Mouse (Mus musculus) kidney, postnatal 0 days (tissue): Measurements from ENCODE around the gene Efemp1. TPM values are rescaled to one million over a fixed set of nuclear protein-coding genes. Genes with fewer than 3 reads are reported as not detected.
A peak's percentile ranks its signal among the peaks of the same experiment; 100 is the strongest.

Experiments
- ATAC-seq: fragments of 200-750 bp; cut with Nextera tagmentation; replicated peaks from 2 replicates; pipeline ENCODE4 v1.8.0; 2017; ENCODE audit warnings: low read depth, moderate number of reproducible peaks, moderate TSS enrichment, moderate library complexity; ENCODE audit not compliant: low FRiP score
- DNase-seq: peaks from one replicate; pipeline ENCODE4 v3.0.0-alpha.2; 2016; ENCODE audit warnings: low spot score
- H3K27ac ChIP-seq: fragments of 300-500 bp; sonication (generic); 2 replicates; pipeline ENCODE4 v1.5.1; 2014; ENCODE audit warnings: mild to moderate bottlenecking
- H3K27me3 ChIP-seq: fragments of 300-500 bp; sonication (generic); 2 replicates; pipeline ENCODE4 v1.6.1; 2014; ENCODE audit warnings: low read length, mixed read lengths; ENCODE audit not compliant: insufficient read depth
- H3K36me3 ChIP-seq: fragments of 300-500 bp; sonication (generic); 2 replicates; pipeline ENCODE4 v1.6.1; 2014; ENCODE audit warnings: low read length, mixed read lengths; ENCODE audit not compliant: insufficient read depth
- H3K4me1 ChIP-seq: fragments of 300-500 bp; sonication (generic); replicated peaks from 2 replicates; pipeline ENCODE4 v1.6.1; 2014; ENCODE audit warnings: antibody characterized with exemption, low read length, mixed read lengths; ENCODE audit not compliant: insufficient read depth
- H3K4me2 ChIP-seq: fragments of 300-500 bp; sonication (generic); 2 replicates; pipeline ENCODE4 v1.6.1; 2014; ENCODE audit warnings: mild to moderate bottlenecking, low read length, moderate library complexity, mixed read lengths
- H3K4me3 ChIP-seq: fragments of 300-500 bp; sonication (generic); replicated peaks from 2 replicates; pipeline ENCODE4 v1.5.1; 2014; ENCODE audit warnings: low read depth, low read length
- H3K9ac ChIP-seq: fragments of 300-500 bp; sonication (generic); 2 replicates; pipeline ENCODE4 v1.6.1; 2014; ENCODE audit warnings: low read depth, low read length
- H3K9me3 ChIP-seq: fragments of 300-500 bp; sonication (generic); replicated peaks from 2 replicates; pipeline ENCODE4 v1.6.1; 2016; ENCODE audit warnings: low read length, inconsistent platforms, mixed read lengths
- CTCF ChIP-seq: IDR thresholded peaks from 2 replicates; pipeline ENCODE4 v1.5.1; 2016; ENCODE audit warnings: antibody characterized with exemption, low read depth, mild to moderate bottlenecking, moderate library complexity
- WGBS: fragments of 180-500 bp; shearing (Covaris S2); extraction: QIAGEN DNeasy Blood & Tissue Kit; methylation state at CpG from one replicate; pipeline ENCODE4 v1.1.7; 2014; 5-methylcytosine and 5-hydroxymethylcytosine counted together
- polyA plus RNA-seq: library from polyadenylated mRNA; unstranded; fragments of >200 nt; fragmentation: Nextera tagmentation; extraction: Ambion mirVana; gene quantifications from 2 replicates; pipeline ENCODE4 v1.2.1, GENCODE M21; 2015

The Efemp1 gene
- polyA plus RNA-seq, 1 experiment from 2014 or later: 21.0 TPM

GRCm38 (mm10) chr11:28835141-28835540, 17.9 kb upstream of the Efemp1 start:
- no peak overlapping the region for H3K4me3 ChIP-seq
- TF ChIP-seq CTCF: no peak
- H3K27ac ChIP-seq: no peak overlapping the region
- ATAC-seq (no peak), DNase-seq (no peak)
- H3K4me2 ChIP-seq: no peak overlapping the region
- no peaks in the 10 kb centered on the region for H3K27me3 ChIP-seq
- no peaks in the 10 kb centered on the region for H3K36me3 ChIP-seq
- no peak overlapping the region for H3K9ac ChIP-seq
- no peaks in the 10 kb centered on the region for H3K4me1 ChIP-seq
- H3K9me3 ChIP-seq: no peaks in the 10 kb centered on the region

GRCm38 (mm10) chr11:28849841-28850240, 3.2 kb upstream of the Efemp1 start:
- no peak overlapping the region for H3K9ac ChIP-seq
- H3K4me2 ChIP-seq: no peak overlapping the region
- no peak for ATAC-seq
- no peaks in the 10 kb centered on the region for H3K27me3 ChIP-seq
- no peak for DNase-seq
- H3K36me3 ChIP-seq: no peaks in the 10 kb centered on the region
- H3K9me3 ChIP-seq: no peaks in the 10 kb centered on the region
- no peak for TF ChIP-seq CTCF
- no peak overlapping the region for H3K4me3 ChIP-seq
- no peak overlapping the region for H3K27ac ChIP-seq
- no peaks in the 10 kb centered on the region for H3K4me1 ChIP-seq

GRCm38 (mm10) chr11:28851645-28852044, 1.4 kb upstream of the Efemp1 start:
- Histone ChIP-seq H3K36me3 (no peaks in the 10 kb centered on the region), H3K9me3 (no peaks in the 10 kb centered on the region), H3K27ac (no peak overlapping the region), H3K27me3 (no peaks in the 10 kb centered on the region), H3K4me2 (no peak overlapping the region), H3K4me3 (no peak overlapping the region), H3K9ac (no peak overlapping the region), H3K4me1 (no peaks in the 10 kb centered on the region)
- DNase-seq: no peak
- ATAC-seq: no peak
- WGBS: 68% methylated on average over 4 of the region's 4 CpGs
- TF ChIP-seq CTCF: no peak

DNA sequence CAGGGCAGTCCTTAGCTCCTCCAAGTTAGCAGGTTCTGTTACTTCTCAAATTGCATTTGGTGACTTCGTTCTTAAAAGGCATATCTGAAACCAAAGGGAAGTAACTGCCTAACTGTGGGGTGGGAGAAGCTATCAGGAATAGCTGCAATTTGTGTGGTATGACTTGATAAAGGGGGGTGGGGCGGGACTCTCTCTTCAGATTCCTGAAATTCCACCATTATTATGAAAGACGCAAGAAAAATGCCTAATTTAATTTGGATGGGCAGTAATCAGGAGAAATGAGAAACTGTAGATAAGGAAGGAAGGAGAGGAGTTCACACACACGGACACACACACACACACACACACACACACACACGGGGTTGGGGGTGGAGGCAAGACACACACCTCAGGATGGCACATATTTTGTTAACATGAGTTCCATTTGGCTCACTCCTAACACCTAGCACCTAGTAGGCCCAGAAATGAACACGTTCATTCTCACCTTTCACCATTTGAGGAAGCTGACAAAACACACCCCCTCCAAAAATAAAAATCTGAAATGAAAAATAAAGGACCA, 564 bp upstream of the Efemp1 start:
- no peak for ATAC-seq
- Histone ChIP-seq H3K4me1 (no peaks in the 10 kb centered on the region), H3K9ac (no peak overlapping the region), H3K27me3 (no peaks in the 10 kb centered on the region), H3K27ac (no peak overlapping the region), H3K4me2 (peak overlapping the region; percentile 89), H3K36me3 (no peaks in the 10 kb centered on the region), H3K9me3 (no peaks in the 10 kb centered on the region), H3K4me3 (no peak overlapping the region; the same call in 1 of the 2 replicates)
- no peak for DNase-seq
- 33% methylated on average over 6 of the region's 6 CpGs for whole genome bisulfite sequencing
- TF ChIP-seq CTCF: no peak

- no peaks in the 10 kb centered on the region for H3K4me1 ChIP-seq
- TF ChIP-seq CTCF: no peak
- no peak overlapping the region for H3K4me2 ChIP-seq
- H3K4me3 ChIP-seq: no peak overlapping the region
- H3K27ac ChIP-seq: no peak overlapping the region
- H3K27me3 ChIP-seq: no peaks in the 10 kb centered on the region
- no peak for DNase-seq
- no peak for ATAC-seq
- H3K36me3 ChIP-seq: no peaks in the 10 kb centered on the region
- no peaks in the 10 kb centered on the region for H3K9me3 ChIP-seq
- no peak overlapping the region for H3K9ac ChIP-seq
These were observed 6.1 kb downstream of the Efemp1 start for GRCm38 (mm10) chr11:28859125-28859524.

- ATAC-seq (no peak), DNase-seq (no peak)
- Histone ChIP-seq H3K4me3 (no peak overlapping the region), H3K9ac (no peak overlapping the region), H3K9me3 (no peaks in the 10 kb centered on the region), H3K4me1 (no peaks in the 10 kb centered on the region), H3K27me3 (no peaks in the 10 kb centered on the region), H3K27ac (no peak overlapping the region), H3K36me3 (no peaks in the 10 kb centered on the region), H3K4me2 (no peak overlapping the region)
- WGBS: 62% methylated on average over 2 of the region's 2 CpGs
- no peak for TF ChIP-seq CTCF
These were observed 16.1 kb downstream of the Efemp1 start for GRCm38 (mm10) chr11:28869129-28869528.

DNA sequence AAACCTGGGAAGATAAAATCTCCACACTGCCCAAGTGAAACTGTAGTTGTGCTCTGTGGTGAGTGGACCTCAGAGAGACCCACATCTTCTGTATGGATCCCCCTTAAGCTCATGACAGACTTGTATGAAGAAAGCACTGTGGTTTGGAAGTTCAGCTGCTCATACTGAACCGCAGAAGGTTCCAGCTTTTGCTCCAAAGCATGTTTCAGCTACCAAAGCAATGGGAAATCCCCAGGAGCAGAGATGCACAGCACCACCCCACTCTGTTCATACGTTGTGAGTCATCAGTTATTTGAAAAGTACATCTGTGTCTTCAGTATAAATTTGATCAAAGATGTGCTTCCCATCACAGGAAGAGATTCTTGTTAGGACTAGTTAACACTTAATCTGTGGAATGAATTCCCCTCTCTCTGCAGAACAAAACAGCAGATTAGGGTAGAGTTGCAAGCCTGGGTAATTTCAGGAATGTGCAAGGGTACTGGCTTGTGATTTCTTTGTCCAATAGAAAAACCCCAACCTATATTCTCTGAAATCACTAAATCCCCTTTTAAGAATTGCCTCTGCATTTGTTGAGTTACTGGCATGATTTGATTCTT, 28.5 kb downstream of the Efemp1 start:
- no peak overlapping the region for H3K27ac ChIP-seq
- WGBS: 57% methylated on average over 2 of the region's 2 CpGs
- no peak for TF ChIP-seq CTCF
- H3K36me3 ChIP-seq: no peaks in the 10 kb centered on the region
- no peaks in the 10 kb centered on the region for H3K9me3 ChIP-seq
- no peak overlapping the region for H3K4me2 ChIP-seq
- ATAC-seq (no peak), DNase-seq (no peak)
- no peaks in the 10 kb centered on the region for H3K27me3 ChIP-seq
- H3K4me3 ChIP-seq: no peak overlapping the region
- no peaks in the 10 kb centered on the region for H3K4me1 ChIP-seq
- H3K9ac ChIP-seq: no peak overlapping the region
